Mouse (Mus musculus): Measurements from ENCODE around the gene Myo16. TPM values are rescaled to one million over a fixed set of nuclear protein-coding genes. Genes with fewer than 3 reads are reported as not detected.

Gene Myo16
- polyA plus RNA-seq, 1 experiment from 2014 or later: 0.25 TPM

- no peak overlapping the region for H3K4me3 ChIP-seq (ENCODE audit: low read length)
- 84% methylated on average over 3 of the region's 3 CpGs for whole genome bisulfite sequencing
- peaks cover 11% of the 10 kb centered on the region for H3K4me1 ChIP-seq (ENCODE audit: insufficient read depth, low read length)
- no peak overlapping the region for H3K27ac ChIP-seq (ENCODE audit: low read length)
- H3K4me2 ChIP-seq (replicated peaks; ENCODE audit: low read depth, low read length): no peak overlapping the region
- no peaks in the 10 kb centered on the region for H3K9me3 ChIP-seq (ENCODE audit: low read length)
- no peaks in the 10 kb centered on the region for H3K27me3 ChIP-seq (ENCODE audit: insufficient read depth, low read length)
- no peak overlapping the region for H3K9ac ChIP-seq (replicated peaks; ENCODE audit: low read length)
- ATAC-seq (ENCODE audit: low FRiP score, low TSS enrichment): no peak
- no peaks in the 10 kb centered on the region for H3K36me3 ChIP-seq (ENCODE audit: insufficient read depth, low read length)
Observed at GRCm38 (mm10) chr8:10472371-10472770, 318.7 kb downstream of the Myo16 start.

- H3K4me2 ChIP-seq (replicated peaks; ENCODE audit: low read depth, low read length): no peak overlapping the region
- H3K36me3 ChIP-seq (ENCODE audit: insufficient read depth, low read length): no peaks in the 10 kb centered on the region
- no peak overlapping the region for H3K27ac ChIP-seq (ENCODE audit: low read length)
- WGBS: 79% methylated on average over 3 of the region's 3 CpGs
- no peak for ATAC-seq (ENCODE audit: low FRiP score, low TSS enrichment)
- H3K9ac ChIP-seq (replicated peaks; ENCODE audit: low read length): no peak overlapping the region
- H3K4me1 ChIP-seq (ENCODE audit: insufficient read depth, low read length): 0 out of 2 replicates have a peak, but pooled peaks cover 6% of the 10 kb centered on the region
- no peaks in the 10 kb centered on the region for H3K27me3 ChIP-seq (ENCODE audit: insufficient read depth, low read length)
- no peaks in the 10 kb centered on the region for H3K9me3 ChIP-seq (ENCODE audit: low read length)
- H3K4me3 ChIP-seq (ENCODE audit: low read length): no peak overlapping the region
Observed at GRCm38 (mm10) chr8:10474446-10474845, 320.7 kb downstream of the Myo16 start.

- Histone ChIP-seq H3K9ac (replicated peaks; ENCODE audit: low read length) (no peak overlapping the region), H3K9me3 (ENCODE audit: low read length) (no peaks in the 10 kb centered on the region), H3K4me2 (replicated peaks; ENCODE audit: low read depth, low read length) (no peak overlapping the region), H3K27ac (ENCODE audit: low read length) (no peak overlapping the region), H3K36me3 (ENCODE audit: insufficient read depth, low read length) (no peaks in the 10 kb centered on the region), H3K27me3 (ENCODE audit: insufficient read depth, low read length) (no peaks in the 10 kb centered on the region), H3K4me1 (ENCODE audit: insufficient read depth, low read length) (peaks cover 3% of the 10 kb centered on the region; the same call in 1 of the 2 replicates), H3K4me3 (ENCODE audit: low read length) (no peak overlapping the region)
- WGBS: 84% methylated on average over 10 of the region's 10 CpGs
- ATAC-seq (ENCODE audit: low FRiP score, low TSS enrichment): no peak
Observed at GRCm38 (mm10) chr8:10479059-10479458, 325.3 kb downstream of the Myo16 start.

- Histone ChIP-seq H3K9ac (replicated peaks; ENCODE audit: low read length) (no peak overlapping the region), H3K27me3 (ENCODE audit: insufficient read depth, low read length) (no peaks in the 10 kb centered on the region), H3K4me2 (replicated peaks; ENCODE audit: low read depth, low read length) (no peak overlapping the region), H3K4me1 (ENCODE audit: insufficient read depth, low read length) (peaks cover 5% of the 10 kb centered on the region; the same call in 1 of the 2 replicates), H3K36me3 (ENCODE audit: insufficient read depth, low read length) (no peaks in the 10 kb centered on the region), H3K4me3 (ENCODE audit: low read length) (no peak overlapping the region), H3K27ac (ENCODE audit: low read length) (no peak overlapping the region), H3K9me3 (ENCODE audit: low read length) (no peaks in the 10 kb centered on the region)
- 88% methylated on average over 8 of the region's 8 CpGs for WGBS
- ATAC-seq (ENCODE audit: low FRiP score, low TSS enrichment): no peak
Observed at GRCm38 (mm10) chr8:10480850-10481249, 327.1 kb downstream of the Myo16 start.

DNA sequence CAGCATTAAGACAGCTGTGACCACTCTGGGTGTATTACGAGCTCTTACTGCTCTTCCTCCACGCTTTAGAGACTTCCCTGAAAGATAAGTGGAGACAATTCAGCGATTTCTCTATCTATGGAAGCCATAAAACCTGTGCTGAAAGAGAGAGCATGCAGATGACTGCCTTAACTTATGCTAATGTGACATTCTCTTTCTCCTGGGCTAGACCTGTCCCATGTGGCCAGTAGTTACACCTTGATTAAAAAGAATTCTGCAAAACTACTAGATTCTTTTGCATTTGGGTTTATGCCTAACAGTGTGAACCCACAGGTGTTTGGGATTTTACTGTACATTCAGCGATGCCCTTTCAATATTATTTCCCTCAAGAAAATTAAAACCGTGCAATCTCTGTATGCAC is 328.4 kb downstream of the Myo16 start:
- Histone ChIP-seq H3K4me2 (replicated peaks; ENCODE audit: low read depth, low read length) (no peak overlapping the region), H3K9me3 (ENCODE audit: low read length) (no peaks in the 10 kb centered on the region), H3K4me1 (ENCODE audit: insufficient read depth, low read length) (peaks cover 5% of the 10 kb centered on the region; the same call in 1 of the 2 replicates), H3K4me3 (ENCODE audit: low read length) (no peak overlapping the region), H3K27me3 (ENCODE audit: insufficient read depth, low read length) (no peaks in the 10 kb centered on the region), H3K27ac (ENCODE audit: low read length) (no peak overlapping the region), H3K36me3 (ENCODE audit: insufficient read depth, low read length) (no peaks in the 10 kb centered on the region), H3K9ac (replicated peaks; ENCODE audit: low read length) (no peak overlapping the region)
- ATAC-seq (ENCODE audit: low FRiP score, low TSS enrichment): no peak
- 66% methylated on average over 5 of the region's 5 CpGs for WGBS

- Histone ChIP-seq H3K9me3 (ENCODE audit: low read length) (no peaks in the 10 kb centered on the region), H3K4me3 (ENCODE audit: low read length) (no peak overlapping the region), H3K27ac (ENCODE audit: low read length) (no peak overlapping the region), H3K36me3 (ENCODE audit: insufficient read depth, low read length) (no peaks in the 10 kb centered on the region), H3K4me2 (replicated peaks; ENCODE audit: low read depth, low read length) (no peak overlapping the region), H3K9ac (replicated peaks; ENCODE audit: low read length) (no peak overlapping the region), H3K4me1 (ENCODE audit: insufficient read depth, low read length) (peaks cover 5% of the 10 kb centered on the region; the same call in 1 of the 2 replicates), H3K27me3 (ENCODE audit: insufficient read depth, low read length) (no peaks in the 10 kb centered on the region)
- WGBS: 16% methylated on average over 1 of the region's 1 CpGs
- ATAC-seq (ENCODE audit: low FRiP score, low TSS enrichment): no peak
Observed at GRCm38 (mm10) chr8:10482880-10483279, 329.2 kb downstream of the Myo16 start.

- H3K4me2 ChIP-seq (replicated peaks; ENCODE audit: low read depth, low read length): no peak overlapping the region
- H3K4me1 ChIP-seq (ENCODE audit: insufficient read depth, low read length): peaks cover 5% of the 10 kb centered on the region; the same call in 1 of the 2 replicates
- no peaks in the 10 kb centered on the region for H3K9me3 ChIP-seq (ENCODE audit: low read length)
- 42% methylated on average over 5 of the region's 5 CpGs for WGBS
- H3K4me3 ChIP-seq (ENCODE audit: low read length): no peak overlapping the region
- ATAC-seq (ENCODE audit: low FRiP score, low TSS enrichment): no peak
- no peaks in the 10 kb centered on the region for H3K36me3 ChIP-seq (ENCODE audit: insufficient read depth, low read length)
- H3K27ac ChIP-seq (ENCODE audit: low read length): no peak overlapping the region
- H3K27me3 ChIP-seq (ENCODE audit: insufficient read depth, low read length): no peaks in the 10 kb centered on the region
- H3K9ac ChIP-seq (replicated peaks; ENCODE audit: low read length): no peak overlapping the region
Observed at GRCm38 (mm10) chr8:10483841-10484240, 330.1 kb downstream of the Myo16 start.

DNA sequence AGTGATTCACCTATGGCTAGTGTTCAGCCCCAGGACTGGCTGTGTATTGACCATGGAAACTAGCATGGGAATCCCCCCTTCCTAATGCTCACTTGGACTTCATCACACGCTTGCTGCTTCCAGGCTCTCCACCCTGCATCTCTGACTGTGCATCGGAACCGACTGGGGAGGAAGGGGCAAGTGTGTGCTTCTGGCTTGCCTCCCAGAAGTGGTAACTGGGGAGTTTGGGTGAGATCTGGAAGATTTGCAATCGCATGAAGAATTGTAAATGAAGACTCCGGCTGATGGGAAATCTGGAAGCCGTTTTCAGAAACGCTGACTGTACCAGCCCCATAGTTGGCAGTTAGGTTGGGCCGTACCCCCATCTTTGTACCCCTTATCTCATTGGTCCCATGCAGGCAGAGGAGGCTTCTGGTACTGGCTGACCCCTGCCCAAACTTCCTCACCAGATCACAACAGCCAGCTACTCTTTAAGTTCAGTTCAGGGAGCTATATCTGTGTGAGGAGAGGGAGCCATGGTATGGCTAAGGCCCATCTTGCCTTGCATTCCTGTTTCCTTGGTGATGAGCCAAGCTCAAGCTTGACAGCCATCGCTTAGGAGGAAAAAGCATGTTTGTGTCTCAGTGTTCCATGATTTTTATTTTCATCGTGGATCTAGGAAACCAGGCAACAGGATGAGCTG is 336.2 kb downstream of the Myo16 start:
- no peak overlapping the region for H3K4me3 ChIP-seq (ENCODE audit: low read length)
- 84% methylated on average over 10 of the region's 10 CpGs for WGBS
- H3K36me3 ChIP-seq (ENCODE audit: insufficient read depth, low read length): no peaks in the 10 kb centered on the region
- H3K9ac ChIP-seq (replicated peaks; ENCODE audit: low read length): no peak overlapping the region
- H3K27ac ChIP-seq (ENCODE audit: low read length): no peak overlapping the region
- no peak for ATAC-seq (ENCODE audit: low FRiP score, low TSS enrichment)
- no peak overlapping the region for H3K4me2 ChIP-seq (replicated peaks; ENCODE audit: low read depth, low read length)
- H3K9me3 ChIP-seq (ENCODE audit: low read length): no peaks in the 10 kb centered on the region
- H3K4me1 ChIP-seq (ENCODE audit: insufficient read depth, low read length): no peaks in the 10 kb centered on the region
- H3K27me3 ChIP-seq (ENCODE audit: insufficient read depth, low read length): no peaks in the 10 kb centered on the region

GRCm38 (mm10) chr8:10490420-10490784 is 336.7 kb downstream of the Myo16 start:
- H3K4me3 ChIP-seq (ENCODE audit: low read length): no peak overlapping the region
- ATAC-seq (ENCODE audit: low FRiP score, low TSS enrichment): no peak
- no peaks in the 10 kb centered on the region for H3K27me3 ChIP-seq (ENCODE audit: insufficient read depth, low read length)
- WGBS: 95% methylated on average over 2 of the region's 2 CpGs
- no peak overlapping the region for H3K9ac ChIP-seq (replicated peaks; ENCODE audit: low read length)
- H3K4me1 ChIP-seq (ENCODE audit: insufficient read depth, low read length): no peaks in the 10 kb centered on the region
- H3K27ac ChIP-seq (ENCODE audit: low read length): no peak overlapping the region
- H3K9me3 ChIP-seq (ENCODE audit: low read length): no peaks in the 10 kb centered on the region
- no peak overlapping the region for H3K4me2 ChIP-seq (replicated peaks; ENCODE audit: low read depth, low read length)
- no peaks in the 10 kb centered on the region for H3K36me3 ChIP-seq (ENCODE audit: insufficient read depth, low read length)

GRCm38 (mm10) chr8:10490874-10491273 is 337.2 kb downstream of the Myo16 start:
- Histone ChIP-seq H3K9me3 (ENCODE audit: low read length) (no peaks in the 10 kb centered on the region), H3K36me3 (ENCODE audit: insufficient read depth, low read length) (no peaks in the 10 kb centered on the region), H3K27ac (ENCODE audit: low read length) (no peak overlapping the region), H3K4me1 (ENCODE audit: insufficient read depth, low read length) (no peaks in the 10 kb centered on the region), H3K4me2 (replicated peaks; ENCODE audit: low read depth, low read length) (no peak overlapping the region), H3K4me3 (ENCODE audit: low read length) (no peak overlapping the region), H3K9ac (replicated peaks; ENCODE audit: low read length) (no peak overlapping the region), H3K27me3 (ENCODE audit: insufficient read depth, low read length) (no peaks in the 10 kb centered on the region)
- no peak for ATAC-seq (ENCODE audit: low FRiP score, low TSS enrichment)
- WGBS: 83% methylated on average over 6 of the region's 6 CpGs
